Mouse (Mus musculus) MEL (cell line): ENCODE measurements around the gene Aamp. TPM values are rescaled to one million over a fixed set of nuclear protein-coding genes. Genes with fewer than 3 reads are reported as not detected.
A peak's percentile ranks its signal among the peaks of the same experiment; 100 is the strongest.
"Not testable (repeated sequence)": the region's sequence is repeated elsewhere in the genome, so short reads cannot be mapped to it uniquely, and the experiment has no call there.

Experiments used
- DNase-seq: peaks from one replicate; pipeline ENCODE4 v3.0.0; 2011; ENCODE audit warnings: low read depth, low spot score
- H3K27ac ChIP-seq: 2 replicates; pipeline ENCODE4 v1.5.1; 2012; ENCODE audit warnings: low read depth, mild to moderate bottlenecking, control low read depth, low read length, moderate library complexity; ENCODE audit not compliant: control insufficient read depth
- H3K27me3 ChIP-seq, 2 experiments: fragments of 150-350 bp in 1 of 2; sonication (generic) in 1 of 2; 2 replicates each; pipeline ENCODE4 v1.6.1; 2012; ENCODE audit warnings: low read length in 2 of 2, mild to moderate bottlenecking in 2 of 2, improper control_type of control experiment in 1 of 2, moderate library complexity in 1 of 2; ENCODE audit not compliant: insufficient read depth in 2 of 2, control insufficient read depth in 1 of 2
- H3K36me3 ChIP-seq, 2 experiments: 2 replicates each; pipeline ENCODE4 v1.6.1; 2012 to 2014; ENCODE audit warnings: low read length in 2 of 2, improper control_type of control experiment in 1 of 2, inconsistent platforms in 1 of 2, mild to moderate bottlenecking in 1 of 2; ENCODE audit not compliant: insufficient read depth in 2 of 2, control insufficient read depth in 1 of 2
- H3K4me1 ChIP-seq, 2 experiments: fragments of 150-350 bp in 1 of 2; sonication (generic) in 1 of 2; 2 replicates each; pipeline ENCODE4 v1.6.1; 2012; ENCODE audit warnings: low read length in 2 of 2, improper control_type of control experiment in 1 of 2, mild to moderate bottlenecking in 1 of 2; ENCODE audit not compliant: insufficient read depth in 2 of 2, control insufficient read depth in 1 of 2
- H3K4me3 ChIP-seq, 2 experiments: fragments of 150-350 bp in 1 of 2; sonication (generic) in 1 of 2; 2 replicates each; pipeline ENCODE4 v1.5.1; 2012; ENCODE audit warnings: low read depth in 2 of 2, low read length in 2 of 2, mild to moderate bottlenecking in 2 of 2, moderate library complexity in 2 of 2, control low read depth in 1 of 2, improper control_type of control experiment in 1 of 2; ENCODE audit not compliant: control insufficient read depth in 1 of 2, insufficient read depth in 1 of 2
- H3K79me2 ChIP-seq: 2 replicates; pipeline ENCODE4 v1.6.1; 2012; ENCODE audit warnings: mild to moderate bottlenecking, low read length, moderate library complexity; ENCODE audit not compliant: control insufficient read depth, poor library complexity, insufficient read depth
- H3K9ac ChIP-seq: 2 replicates; pipeline ENCODE4 v1.6.1; 2012; ENCODE audit warnings: low read depth, mild to moderate bottlenecking, control low read depth, low read length, moderate library complexity; ENCODE audit not compliant: control insufficient read depth, poor library complexity, severe bottlenecking
- H3K9me3 ChIP-seq: fragments of 150-350 bp; sonication (generic); replicated peaks from 2 replicates; pipeline ENCODE4 v1.6.1; 2012; ENCODE audit warnings: mild to moderate bottlenecking, low read length, improper control_type of control experiment, moderate library complexity; ENCODE audit not compliant: insufficient read depth
- CHD2 ChIP-seq: IDR thresholded peaks from 2 replicates; pipeline ENCODE4 v1.6.1; 2011; ENCODE audit warnings: low read length, improper control_type of control experiment
- CTCF ChIP-seq, 3 experiments: IDR thresholded peaks in 2 of 3; conservative IDR thresholded peaks in 1 of 3; 2 replicates each; pipeline ENCODE4 v1.5.1; 2011 to 2012; ENCODE audit warnings: low read length in 3 of 3, low read depth in 2 of 3, mild to moderate bottlenecking in 2 of 3, improper control_type of control experiment in 1 of 3, inconsistent platforms in 1 of 3, mixed read lengths in 1 of 3, moderate library complexity in 1 of 3; ENCODE audit not compliant: control insufficient read depth in 1 of 3, insufficient read depth in 1 of 3, poor library complexity in 1 of 3, severe bottlenecking in 1 of 3
- E2F4 ChIP-seq: IDR thresholded peaks from 2 replicates; pipeline ENCODE4 v1.6.1; 2011; ENCODE audit warnings: low read depth, low read length, improper control_type of control experiment, borderline replicate concordance
- ELF1 ChIP-seq: IDR thresholded peaks from 2 replicates; pipeline ENCODE4 v1.6.1; 2014; ENCODE audit warnings: low read depth, mild to moderate bottlenecking, inconsistent platforms, low read length, improper control_type of control experiment, moderate library complexity
- ETS1 ChIP-seq: IDR thresholded peaks from 2 replicates; pipeline ENCODE4 v1.6.1; 2012; ENCODE audit warnings: low read depth, mild to moderate bottlenecking, inconsistent platforms, low read length, improper control_type of control experiment, moderate library complexity
- HCFC1 ChIP-seq: IDR thresholded peaks from 2 replicates; pipeline ENCODE4 v1.6.1; 2012; ENCODE audit warnings: low read depth, mild to moderate bottlenecking, inconsistent platforms, low read length, improper control_type of control experiment, moderate library complexity
- MAFK ChIP-seq: IDR thresholded peaks from 2 replicates; pipeline ENCODE4 v1.6.1; 2011; ENCODE audit warnings: low read depth, mild to moderate bottlenecking, low read length, improper control_type of control experiment, borderline replicate concordance
- MAZ ChIP-seq: IDR thresholded peaks from 2 replicates; pipeline ENCODE4 v1.6.1; 2012; ENCODE audit warnings: low read depth, mild to moderate bottlenecking, inconsistent platforms, low read length, improper control_type of control experiment
- MXI1 ChIP-seq: IDR thresholded peaks from 2 replicates; pipeline ENCODE4 v1.6.1; 2011; ENCODE audit warnings: mild to moderate bottlenecking, low read depth, low read length, improper control_type of control experiment
- NELFE ChIP-seq: IDR thresholded peaks from 2 replicates; pipeline ENCODE4 v1.6.1; 2011; ENCODE audit warnings: low read depth, low read length, improper control_type of control experiment
- RAD21 ChIP-seq: IDR thresholded peaks from 2 replicates; pipeline ENCODE4 v1.6.1; 2011; ENCODE audit warnings: mild to moderate bottlenecking, low read depth, low read length, improper control_type of control experiment
- SMC3 ChIP-seq: IDR thresholded peaks from 2 replicates; pipeline ENCODE4 v1.6.1; 2011; ENCODE audit warnings: low read depth, low read length, improper control_type of control experiment
- TBP ChIP-seq: IDR thresholded peaks from 2 replicates; pipeline ENCODE4 v1.8.0; 2011; ENCODE audit warnings: low read depth, low read length, improper control_type of control experiment
- TCF12 ChIP-seq: IDR thresholded peaks from 2 replicates; pipeline ENCODE4 v1.6.1; 2014; ENCODE audit warnings: low read depth, mild to moderate bottlenecking, inconsistent platforms, low read length, improper control_type of control experiment, moderate library complexity
- UBTF ChIP-seq: IDR thresholded peaks from 2 replicates; pipeline ENCODE4 v1.6.1; 2012; ENCODE audit warnings: low read depth, mild to moderate bottlenecking, inconsistent platforms, low read length, improper control_type of control experiment, moderate library complexity, borderline replicate concordance; ENCODE audit not compliant: insufficient read depth
- USF2 ChIP-seq, 2 experiments: IDR thresholded peaks; 2 replicates each; pipeline ENCODE4 v1.6.1; 2011 to 2012; ENCODE audit warnings: improper control_type of control experiment in 2 of 2, low read length in 2 of 2, borderline replicate concordance in 1 of 2, inconsistent platforms in 1 of 2, low read depth in 1 of 2, mild to moderate bottlenecking in 1 of 2; ENCODE audit not compliant: insufficient read depth in 1 of 2
- ZC3H11A ChIP-seq: IDR thresholded peaks from 2 replicates; pipeline ENCODE4 v1.6.1; 2012; ENCODE audit warnings: low read depth, mild to moderate bottlenecking, inconsistent platforms, low read length, improper control_type of control experiment
- ZKSCAN1 ChIP-seq: IDR thresholded peaks from 2 replicates; pipeline ENCODE4 v1.6.1; 2012; ENCODE audit warnings: low read depth, mild to moderate bottlenecking, inconsistent platforms, low read length, improper control_type of control experiment, moderate library complexity
- ZNF384 ChIP-seq: IDR thresholded peaks from 2 replicates; pipeline ENCODE4 v1.6.1; 2012; ENCODE audit warnings: low read depth, mild to moderate bottlenecking, inconsistent platforms, low read length, improper control_type of control experiment
- polyA plus RNA-seq, 2 experiments: library from polyadenylated mRNA; stranded (reverse) in 1 of 2; unstranded in 1 of 2; fragments of >175 nt in 1 of 2; fragments of >200 nt in 1 of 2; gene quantifications; 2 replicates each; pipeline versions ENCODE4 v1.2.1 to v1.2.4; 2012; ENCODE audit warnings: low replicate concordance in 2 of 2, low read depth in 1 of 2; ENCODE audit not compliant: insufficient read length in 2 of 2, insufficient read depth in 1 of 2, missing spikeins in 1 of 2
- total RNA-seq: library from RNA; depleted of rRNA; stranded (reverse); fragments of 300-350 nt; gene quantifications from 2 replicates; pipeline ENCODE4 v1.2.3, GENCODE M21; 2012

Aamp gene
- total and polyA plus RNA-seq, 3 experiments = 108 to 169 TPM; not detected in 1

GRCm38 (mm10) chr1:74286869-74287607 is 2.5 kb upstream of the Aamp start:
- not testable (repeated sequence) for H3K9ac ChIP-seq, H3K36me3 ChIP-seq, H3K27ac ChIP-seq, H3K79me2 ChIP-seq, DNase-seq, H3K4me1 ChIP-seq, H3K9me3 ChIP-seq, H3K27me3 ChIP-seq, H3K4me3 ChIP-seq
- peak in 2 of 3 experiments; percentile 11 to 30; a peak in 2 of 6 replicates for TF ChIP-seq CTCF (IDR thresholded peaks at IDR 0.05 in 2 of 3, conservative IDR thresholded peaks at IDR 0.05 in 1 of 3; ENCODE audit: control insufficient read depth in 1 of 3, insufficient read depth in 1 of 3, low read depth in 2 of 3, low read length in 3 of 3, poor library complexity in 1 of 3, severe bottlenecking in 1 of 3)
- peak; percentile 32; the same call in 1 of the 2 replicates for TF ChIP-seq SMC3

DNA sequence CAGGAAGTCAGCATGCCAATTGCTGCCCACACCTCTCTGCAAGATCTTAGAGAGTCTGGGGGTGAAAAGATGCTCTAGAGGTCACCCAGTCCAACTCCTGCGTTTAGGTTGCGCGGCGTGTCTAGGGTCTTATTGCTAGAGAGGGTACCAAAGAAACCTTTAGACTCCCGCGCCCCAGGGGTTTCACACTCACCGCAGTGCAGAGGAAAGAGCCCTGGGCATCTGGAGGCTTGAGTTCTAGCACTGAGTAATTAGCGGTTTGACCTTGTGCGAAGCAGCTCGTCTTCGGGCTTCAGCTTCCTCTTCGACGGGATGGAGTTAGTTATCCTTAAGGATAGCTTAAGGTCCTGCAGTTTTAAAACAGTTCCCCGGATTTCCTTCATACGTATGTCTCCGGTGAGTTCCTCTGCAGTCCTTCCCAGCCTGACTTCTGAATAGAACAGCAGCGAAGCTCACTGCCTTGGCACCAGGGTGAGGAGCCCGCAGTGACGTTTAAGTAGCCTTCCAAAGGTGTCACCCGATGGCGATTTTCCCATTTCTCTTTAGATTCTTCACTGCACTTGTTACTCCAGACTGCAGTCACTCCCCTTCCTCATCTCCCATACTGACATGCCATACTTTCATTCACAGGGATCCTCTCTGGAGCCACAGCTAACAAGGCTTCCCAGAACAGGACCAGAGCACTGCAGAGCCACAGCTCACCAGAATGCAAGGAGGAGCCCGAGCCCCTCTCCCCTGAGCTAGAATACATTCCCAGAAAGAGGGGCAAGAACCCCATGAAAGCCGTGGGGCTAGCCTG is 873 bp upstream of the Aamp start:
- Histone ChIP-seq H3K27me3 (no peaks in the 10 kb centered on the region), H3K79me2 (peaks cover 9% of the 10 kb centered on the region), H3K4me3 (peak overlapping the region; percentile 63 to 84), H3K9ac (peak overlapping the region; percentile 78), H3K9me3 (no peaks in the 10 kb centered on the region), H3K36me3 (peaks cover 0 to 2% of the 10 kb centered on the region in 2 experiments; a peak in 1 of 4 replicates), H3K27ac (peak overlapping the region; percentile 4; the same call in 1 of the 2 replicates), H3K4me1 (peaks cover 0 to 3% of the 10 kb centered on the region in 2 experiments; a peak in 2 of 4 replicates)
- TF ChIP-seq CTCF (IDR thresholded peaks at IDR 0.05 in 2 of 3, conservative IDR thresholded peaks at IDR 0.05 in 1 of 3; ENCODE audit: control insufficient read depth in 1 of 3, insufficient read depth in 1 of 3, low read depth in 2 of 3, low read length in 3 of 3, poor library complexity in 1 of 3, severe bottlenecking in 1 of 3) (no peak), USF2 (IDR thresholded peaks at IDR 0.05; ENCODE audit: borderline replicate concordance in 1 of 2, insufficient read depth in 1 of 2, low read depth in 1 of 2, low read length in 2 of 2) (no peak)
- no peak for DNase-seq

DNA sequence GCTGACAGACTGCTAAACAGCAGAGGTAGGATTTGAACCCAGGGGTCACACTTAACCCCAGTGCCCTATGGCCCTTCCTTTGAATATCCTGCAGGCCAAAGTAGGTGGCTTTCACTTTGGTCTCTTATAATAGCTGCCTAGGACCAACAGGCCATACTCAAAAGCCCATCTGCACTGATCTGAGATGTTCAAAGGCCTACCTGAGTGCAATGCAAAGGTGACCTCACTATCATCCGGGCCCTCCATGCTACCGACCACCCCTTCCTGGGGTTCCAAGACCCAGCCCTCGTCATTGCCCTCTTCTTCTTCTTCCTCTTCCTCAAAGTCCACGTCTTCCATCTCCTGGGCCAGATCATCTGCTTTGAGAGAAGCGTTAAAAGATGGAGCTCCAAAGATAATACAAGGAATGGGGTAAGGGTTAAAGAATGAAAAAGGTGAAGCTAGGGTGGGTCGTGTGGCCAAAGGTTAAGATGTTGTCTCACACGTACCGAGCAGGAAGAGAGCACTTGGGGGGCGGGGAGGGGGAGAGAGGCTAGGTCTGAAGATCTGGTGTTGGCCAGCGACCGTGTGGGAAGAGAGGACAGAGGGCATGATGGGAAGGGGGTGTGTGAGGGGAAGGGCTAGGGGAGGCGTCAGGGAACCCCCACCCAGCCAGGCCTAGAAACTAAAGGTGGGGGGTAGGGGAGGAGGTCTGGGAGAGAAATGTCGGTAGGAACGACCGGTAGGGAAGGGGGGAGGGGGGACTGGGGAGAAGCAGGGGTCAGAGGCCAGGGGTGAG is 663 bp downstream of the Aamp start:
- H3K36me3 ChIP-seq = peaks cover 0 to 2% of the 10 kb centered on the region in 2 experiments; a peak in 1 of 4 replicates
- DNase-seq = peak; percentile 83
- peaks cover 9% of the 10 kb centered on the region for H3K79me2 ChIP-seq
- H3K27me3 ChIP-seq = no peaks in the 10 kb centered on the region
- peak overlapping the region; percentile 66 to 67 for H3K4me3 ChIP-seq
- H3K27ac ChIP-seq = 0 out of 2 replicates have a peak overlapping the region, but pooled peaks have one; percentile 5
- peak overlapping the region; percentile 72 for H3K9ac ChIP-seq
- peaks cover 0 to 3% of the 10 kb centered on the region in 2 experiments; a peak in 2 of 4 replicates for H3K4me1 ChIP-seq
- no peaks in the 10 kb centered on the region for H3K9me3 ChIP-seq
- TF ChIP-seq MXI1 (peak; percentile 52; the same call in 1 of the 2 replicates), E2F4 (no peak), MAFK (no peak), ZNF384 (no peak), ETS1 (0 out of 2 replicates have a peak, but pooled peaks have one; percentile 18), HCFC1 (peak; percentile 56; the same call in 1 of the 2 replicates), USF2 (IDR thresholded peaks at IDR 0.05; ENCODE audit: borderline replicate concordance in 1 of 2, insufficient read depth in 1 of 2, low read depth in 1 of 2, low read length in 2 of 2) (no peak), UBTF (no peak), NELFE (no peak), ELF1 (no peak), ZC3H11A (no peak), TCF12 (no peak), TBP (no peak), MAZ (peak; percentile 73), CHD2 (no peak), ZKSCAN1 (no peak), RAD21 (no peak)
